Mouse (Mus musculus) CD8-positive naive resting alpha-beta T cell, adult 2 months (primary cell): ENCODE measurements around the gene Sirt1.
A peak's percentile ranks its signal among the peaks of the same experiment; 100 is the strongest.
"Not testable (repeated sequence)": the region's sequence is repeated elsewhere in the genome, so short reads cannot be mapped to it uniquely, and the experiment has no call there.

Experiments
- DNase-seq, 2 experiments: peaks; one replicate each; pipeline ENCODE4 v3.0.0; 2022; ENCODE audit warnings: low read depth in 2 of 2, low spot score in 2 of 2

Sirt1 gene

GRCm38 (mm10) chr10:63388948-63389347 lies 7.4 kb upstream of the Sirt1 start:
- DNase-seq = no peak

- DNase-seq = no peak
Measured at GRCm38 (mm10) chr10:63386991-63387390, 5.5 kb upstream of the Sirt1 start.

- DNase-seq = peak; percentile 40 to 62
Measured at GRCm38 (mm10) chr10:63386444-63386843, 4.9 kb upstream of the Sirt1 start.

- DNase-seq = not testable (repeated sequence)
Measured at GRCm38 (mm10) chr10:63385897-63386296, 4.4 kb upstream of the Sirt1 start.

GRCm38 (mm10) chr10:63382372-63383279 lies 1.1 kb upstream of the Sirt1 start, which contains the start of gene Dnajc12:
Dnajc12 (plus strand) TSS chr10:63382443.
- DNase-seq = peak; percentile 71 to 83

GRCm38 (mm10) chr10:63378948-63379680 lies 2.4 kb downstream of the Sirt1 start:
- DNase-seq = no peak

- DNase-seq = peak; percentile 42 to 64
Measured at GRCm38 (mm10) chr10:63377468-63377867, 4.0 kb downstream of the Sirt1 start.

GRCm38 (mm10) chr10:63376303-63376702 lies 5.2 kb downstream of the Sirt1 start:
- DNase-seq = no peak

GRCm38 (mm10) chr10:63368041-63368440 lies 13.5 kb downstream of the Sirt1 start:
- DNase-seq = no peak

GRCm38 (mm10) chr10:63367386-63367785 lies 14.1 kb downstream of the Sirt1 start:
- DNase-seq = no peak

GRCm38 (mm10) chr10:63365918-63366455 lies 15.5 kb downstream of the Sirt1 start:
- no peak for DNase-seq

- DNase-seq = no peak
Measured at GRCm38 (mm10) chr10:63360502-63360901, 21.0 kb downstream of the Sirt1 start.

- DNase-seq = no peak
Measured at GRCm38 (mm10) chr10:63352111-63352510, 29.4 kb downstream of the Sirt1 start.

- DNase-seq = not testable (repeated sequence)
Measured at GRCm38 (mm10) chr10:63351099-63351498, 30.4 kb downstream of the Sirt1 start.

- DNase-seq = no peak
Measured at GRCm38 (mm10) chr10:63350666-63351065, 30.8 kb downstream of the Sirt1 start.

GRCm38 (mm10) chr10:63348291-63348690 lies 33.2 kb downstream of the Sirt1 start:
- DNase-seq = no peak

- no peak for DNase-seq
Measured at GRCm38 (mm10) chr10:63344751-63345150, 36.8 kb downstream of the Sirt1 start.

- no peak for DNase-seq
Measured at GRCm38 (mm10) chr10:63341351-63341750, 40.2 kb downstream of the Sirt1 start.

GRCm38 (mm10) chr10:63338914-63339643 lies 42.4 kb downstream of the Sirt1 start:
- peak; percentile 65 to 70 for DNase-seq

GRCm38 (mm10) chr10:63337951-63338836 lies 43.3 kb downstream of the Sirt1 start:
- DNase-seq = peak; percentile 20 to 26
